Mouse (Mus musculus) left cerebral cortex, postnatal 10 days (tissue): ENCODE measurements at regions not wholly inside any gene's neighbourhood (a gene's known extent, or its start where the extent isn't known, plus 50 kb on each side); places are given as distances from the start of the nearest gene placed in this dataset.
A peak's percentile ranks its signal among the peaks of the same experiment; 100 is the strongest.

ENCODE experiments used
- DNase-seq, 2 experiments: peaks; one replicate each; pipeline ENCODE4 v3.0.0; 2021 to 2022; ENCODE audit warnings: low spot score in 2 of 2, mixed read lengths in 1 of 2; ENCODE audit errors: extremely low spot score in 1 of 2
- intact Hi-C: fragments of 180-260 bp; cut with DNase I; formaldehyde crosslinking; loops from one replicate; pipeline ENCODE4 v1.15.1; 2025

DNA sequence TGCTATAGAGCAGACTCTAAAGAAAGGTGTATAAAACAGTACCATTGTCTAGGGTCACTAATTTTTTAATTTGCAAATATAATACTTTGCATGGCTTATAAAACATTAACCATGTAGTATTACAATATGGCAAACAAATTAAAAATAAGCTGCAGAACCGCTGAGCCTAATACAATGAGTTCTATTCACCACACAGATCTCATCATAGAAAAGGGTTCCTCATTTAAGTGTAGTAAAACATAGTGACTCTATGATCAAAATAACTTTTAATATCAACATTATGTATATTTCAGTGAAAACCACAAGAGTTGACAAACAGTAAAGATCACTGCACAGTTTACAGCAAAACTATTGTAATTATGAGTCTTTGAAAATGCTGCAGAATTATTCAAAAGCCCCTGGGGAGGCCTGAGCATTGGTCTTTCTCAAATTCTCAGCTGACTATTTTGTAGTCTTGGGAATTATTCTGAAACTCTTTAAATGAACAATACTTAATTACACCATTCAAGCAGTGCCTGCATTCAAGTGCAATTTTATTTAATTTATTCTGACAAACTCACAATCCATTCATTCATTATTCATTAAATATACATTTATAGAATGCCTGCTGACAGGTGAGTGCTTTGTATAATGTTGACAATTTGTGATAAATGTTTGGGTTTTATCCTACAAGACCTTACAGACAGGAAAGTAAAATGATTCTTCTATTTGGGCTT is 60.3 kb downstream of the Pcdh20 start:
- intact Hi-C loops = no loop called here
- no peak for DNase-seq

DNA sequence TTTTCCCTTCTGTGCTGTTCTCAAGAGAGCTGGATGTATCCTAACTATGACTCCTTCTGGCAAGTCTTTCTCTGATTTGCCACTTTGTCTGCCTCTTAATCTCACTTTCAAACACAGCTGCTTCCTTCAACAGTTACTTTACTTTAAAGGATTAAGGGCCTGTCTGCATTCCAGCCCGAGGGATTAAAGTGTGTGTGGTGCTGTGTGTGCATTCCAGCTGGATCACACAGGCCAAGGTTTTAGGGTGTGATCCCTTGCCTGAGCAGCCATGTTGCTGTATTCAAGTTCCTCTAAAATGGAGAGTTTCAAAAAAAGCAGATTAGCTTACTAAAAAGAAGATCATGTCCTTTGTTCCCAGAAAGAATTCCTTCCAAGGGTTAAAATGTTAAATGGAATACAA is 71.9 kb downstream of the Pcdh20 start:
- DNase-seq = no peak
- intact Hi-C loops = no loop called here

DNA sequence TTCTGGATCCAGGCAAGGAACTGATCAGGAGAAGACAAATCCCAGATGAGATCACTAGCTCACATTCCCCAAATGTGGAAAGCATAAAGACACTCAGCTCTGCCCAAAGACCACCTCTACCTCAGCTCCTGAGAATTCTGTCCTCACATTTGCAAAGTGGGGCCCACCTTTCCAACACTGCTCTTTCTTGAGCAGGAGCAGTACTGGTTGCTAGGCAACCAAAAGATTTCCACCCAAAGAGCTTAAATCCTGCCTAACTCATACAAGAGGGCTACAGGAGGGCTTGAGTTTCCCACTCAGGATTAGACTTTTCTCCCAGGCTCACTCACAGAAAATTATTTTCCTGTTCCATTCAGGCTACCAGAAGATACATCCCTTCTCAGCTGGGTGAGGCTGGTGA is 74.0 kb downstream of the Pcdh20 start:
- DNase-seq = no peak
- intact Hi-C loops = no loop called here

DNA sequence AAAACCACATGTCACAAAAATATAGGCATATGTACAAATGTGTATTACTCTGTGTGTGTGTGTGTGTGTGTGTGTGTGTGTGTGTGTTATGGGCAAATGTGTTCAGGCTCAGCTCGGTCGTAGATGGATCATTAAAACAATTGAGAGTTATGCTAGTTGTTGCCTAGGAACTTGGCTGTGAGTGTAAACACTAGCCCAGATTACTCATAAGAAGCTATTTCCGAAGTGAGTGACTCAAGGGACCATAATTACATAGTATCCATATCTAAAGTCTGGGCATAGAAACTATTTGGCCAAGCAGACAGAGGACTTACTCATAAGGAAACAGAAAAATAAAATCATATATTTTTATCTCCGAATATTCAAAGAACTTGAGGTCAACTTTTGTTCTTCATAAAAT is 76.2 kb downstream of the Pcdh20 start:
- DNase-seq = no peak
- intact Hi-C loops = no loop called here

DNA sequence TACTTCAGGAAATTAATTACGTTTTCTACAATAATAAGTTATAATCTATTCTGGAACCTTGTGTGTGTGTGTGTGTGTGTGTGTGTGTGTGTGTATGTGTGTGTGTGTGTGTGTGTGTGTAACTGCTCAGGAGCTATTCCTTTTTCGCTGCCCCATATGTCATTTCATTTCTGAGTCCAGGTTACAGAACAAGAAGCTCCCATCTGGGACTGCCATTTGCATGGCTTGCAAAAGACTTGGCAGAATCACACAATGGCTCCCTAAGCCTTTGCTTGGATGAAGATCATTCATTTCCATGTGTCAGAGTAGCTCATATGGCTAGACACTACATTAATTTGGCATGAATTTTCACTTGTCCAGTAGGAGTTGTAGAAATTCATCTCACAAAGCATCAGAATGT is 86.6 kb downstream of the Pcdh20 start:
- intact Hi-C loops = no loop called here
- DNase-seq = no peak

DNA sequence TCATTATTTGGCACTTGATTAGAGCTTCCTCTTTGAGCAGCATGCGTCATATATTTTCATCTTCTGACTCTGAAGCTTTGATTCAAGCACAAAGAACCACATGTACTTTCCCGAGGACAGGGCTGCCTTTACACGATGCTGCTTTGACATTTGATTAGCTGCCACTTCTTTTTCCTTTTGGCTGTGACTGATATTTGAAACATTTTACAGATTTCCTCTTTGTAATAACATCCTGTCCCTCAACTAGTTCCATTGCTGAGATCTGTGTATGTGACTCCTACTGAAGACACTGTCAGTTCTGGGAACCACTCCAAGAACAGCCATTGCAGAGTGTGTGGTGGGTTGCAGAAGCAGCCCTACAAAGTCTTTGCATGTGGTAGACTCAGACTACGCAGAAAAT is 124.0 kb downstream of the Pcdh20 start:
- intact Hi-C loops = no loop called here
- DNase-seq = peak in 1 of 2 experiments; percentile 48

DNA sequence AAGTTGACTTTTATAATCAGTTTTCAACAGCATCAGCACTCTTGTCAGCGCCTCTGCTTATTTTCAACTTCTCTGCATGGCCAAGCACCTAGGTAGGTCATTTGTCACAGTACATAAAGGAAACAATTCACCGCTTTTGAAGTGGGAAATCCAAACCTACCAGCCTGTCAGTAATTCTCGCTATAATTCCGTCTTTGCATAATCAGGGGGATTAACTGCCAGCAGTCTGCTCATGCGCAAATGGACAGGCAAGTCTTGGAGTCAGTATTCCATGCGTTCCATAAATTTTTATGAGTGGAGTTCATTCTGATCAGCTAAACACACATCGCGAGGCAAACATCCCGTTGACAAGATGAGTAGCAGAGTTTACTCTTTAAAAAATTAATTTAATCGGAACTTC is 133.9 kb downstream of the Pcdh20 start:
- intact Hi-C loops = no loop called here
- no peak for DNase-seq

DNA sequence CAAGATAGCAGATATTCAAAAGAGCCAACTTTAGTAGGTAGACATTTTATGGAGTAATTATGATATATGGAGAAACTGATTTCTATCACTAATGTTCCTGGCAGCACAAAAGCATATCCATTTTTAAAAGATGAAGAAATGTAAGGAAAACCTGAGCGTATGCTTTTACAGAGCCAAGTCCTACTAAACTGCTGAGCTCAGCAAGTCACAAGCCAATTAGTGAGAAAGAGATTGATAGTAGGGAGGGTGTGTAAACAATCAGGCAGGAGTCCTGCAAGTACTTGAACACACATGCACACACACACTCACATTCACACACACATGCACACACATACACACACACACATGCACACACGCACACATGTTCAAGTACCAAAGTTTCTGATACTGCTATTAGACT is 140.6 kb downstream of the Pcdh20 start:
- intact Hi-C loops = no loop called here
- DNase-seq = no peak

DNA sequence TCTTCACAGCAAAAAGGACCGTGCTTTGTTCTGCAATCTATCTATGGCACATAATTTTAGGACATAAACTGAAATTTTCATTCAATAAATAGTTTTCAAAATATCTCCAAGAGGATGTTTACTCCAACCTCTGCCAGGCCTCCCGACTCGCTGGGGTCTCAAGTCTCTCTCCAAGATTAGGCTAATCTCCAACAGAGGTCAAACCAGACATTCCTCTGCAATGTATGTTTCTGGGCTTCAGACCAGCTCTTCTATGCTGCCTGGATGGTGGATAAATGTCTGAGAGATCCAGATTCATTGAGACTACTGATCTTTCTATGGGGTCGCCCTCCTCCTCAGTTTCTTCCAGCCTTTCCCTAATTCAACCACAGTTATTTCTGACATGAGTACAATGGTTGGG is 144.8 kb downstream of the Pcdh20 start:
- DNase-seq = no peak
- intact Hi-C loops = no loop called here

DNA sequence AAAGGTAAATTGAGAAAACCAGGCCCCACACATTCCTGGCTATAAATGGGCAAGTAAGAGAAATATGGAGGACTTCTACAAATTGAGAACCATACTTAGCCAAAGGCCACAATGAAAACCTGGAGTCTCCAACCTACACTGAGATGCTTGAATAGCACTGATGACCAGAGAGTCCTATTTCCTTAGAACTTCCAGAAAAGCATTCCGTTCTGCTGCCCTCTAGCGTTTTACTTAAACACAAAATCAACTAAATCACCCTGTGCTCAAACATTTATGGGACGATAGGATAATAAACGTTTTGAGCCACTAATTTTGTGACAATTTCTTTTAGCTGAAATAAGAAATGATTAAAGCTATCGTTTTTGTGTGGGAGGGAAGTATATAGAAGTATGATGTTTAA is 192.9 kb downstream of the Pcdh20 start:
- no peak for DNase-seq
- intact Hi-C loops = loop anchor here (10.0 kb wide), 2 partner anchors 186 to 814 kb away; no protein-coding TSS in a partner anchor

DNA sequence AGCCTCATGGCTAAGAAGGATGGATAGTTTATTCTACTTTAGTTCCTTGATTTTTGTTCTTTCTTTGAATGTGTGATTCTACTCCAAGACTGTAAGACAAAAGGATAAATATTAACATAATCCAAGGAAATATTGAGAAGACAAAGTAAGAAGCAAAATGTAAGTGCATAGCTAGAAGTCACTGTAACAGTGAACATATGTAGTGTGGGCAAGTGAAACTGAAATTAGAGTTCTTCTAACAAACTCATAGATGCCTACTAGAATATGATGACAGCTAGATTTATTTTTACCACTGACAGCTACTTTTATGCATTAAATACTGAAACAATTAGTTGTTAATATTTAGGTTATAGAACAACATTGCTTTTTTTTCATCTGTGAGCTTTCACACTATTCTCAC is 206.4 kb downstream of the Pcdh20 start:
- intact Hi-C loops = no loop called here
- DNase-seq = no peak

DNA sequence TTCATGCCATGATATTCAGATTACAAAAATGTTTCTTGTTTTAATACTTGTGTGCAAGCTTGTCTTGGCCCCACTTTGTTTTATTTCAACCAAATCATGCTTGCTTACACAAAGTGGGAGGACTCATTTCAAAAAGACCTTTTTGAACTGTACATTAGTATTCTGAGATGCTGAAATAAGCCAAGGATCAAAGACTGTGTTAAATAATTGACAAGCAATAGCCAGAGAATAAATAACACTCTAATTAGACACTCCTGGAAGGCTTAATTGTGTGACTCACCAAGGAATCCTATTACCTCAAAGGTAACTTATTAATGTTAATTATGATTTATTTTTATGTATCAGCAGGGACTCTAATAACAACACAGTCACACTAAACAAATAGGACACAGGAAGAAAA is 212.2 kb downstream of the Pcdh20 start:
- no peak for DNase-seq
- intact Hi-C loops = no loop called here

DNA sequence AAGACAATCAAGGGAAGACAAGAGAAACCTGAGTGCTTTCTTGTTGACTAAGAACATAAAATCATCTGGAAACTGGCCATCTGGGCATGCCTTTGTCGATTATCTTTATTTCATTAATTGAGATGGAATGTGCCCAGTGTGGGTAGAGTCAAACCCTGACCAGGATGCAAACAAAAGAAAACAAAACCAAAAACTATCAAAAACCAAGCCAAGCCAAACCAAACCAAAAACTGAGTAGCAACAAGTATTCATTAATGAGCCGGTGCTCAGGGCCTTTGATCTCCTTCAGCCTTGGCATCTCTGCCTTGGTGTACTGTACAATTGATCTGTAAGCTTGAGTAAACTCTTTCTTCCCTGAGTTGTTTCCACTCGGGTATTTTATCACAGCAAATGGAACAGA is 216.1 kb downstream of the Pcdh20 start:
- DNase-seq = no peak
- intact Hi-C loops = no loop called here
